13 mouse cellular contexts compared by ENCODE assay signal in the genomic region with DNA sequence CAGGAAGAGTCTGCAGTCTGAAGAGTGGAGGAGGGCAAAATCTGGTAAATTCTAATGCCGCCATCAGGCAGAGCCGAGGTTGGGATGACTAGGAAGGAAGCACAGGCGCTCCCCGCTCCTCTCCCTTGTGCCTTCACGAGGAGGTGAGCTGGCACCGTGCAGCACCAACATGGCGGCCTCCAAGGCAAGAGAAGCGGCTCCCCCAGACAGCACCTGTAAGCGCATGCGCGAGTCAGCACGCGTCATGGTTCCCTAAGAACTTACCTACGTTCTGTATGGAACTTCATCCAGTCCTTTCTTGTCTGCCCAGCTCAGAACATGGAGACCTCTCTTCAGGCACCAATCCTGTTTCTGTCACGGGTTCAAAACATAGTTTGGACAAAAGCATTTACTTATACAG.
"Had no signal": no experiment of that assay in that cellular context is flagged by ENCODE, and none has a peak within 500 bp of the region (broad histone marks: within the 10 kb centered on the region; RNA-seq: fewer than 3 reads in every experiment).

No protein-coding gene starts in this region.

- H3K36me3 ChIP-seq: limb, embryonic 10.5 days; liver, embryonic 15.5 days; neural tube, embryonic 12.5 days; stomach, embryonic 15.5 days had no signal

- H3K4me1 ChIP-seq: liver, embryonic 15.5 days; neural tube, embryonic 12.5 days had no signal

- H3K9ac ChIP-seq: liver, embryonic 15.5 days; neural tube, embryonic 12.5 days; stomach, embryonic 15.5 days had no signal

- H3K9me3 ChIP-seq: limb, embryonic 10.5 days; liver, embryonic 15.5 days; neural tube, embryonic 12.5 days; stomach, embryonic 15.5 days had no signal

- H3K27ac ChIP-seq: left cerebral cortex, adult 2 months; limb, embryonic 10.5 days; liver, embryonic 15.5 days; neural tube, embryonic 12.5 days; stomach, embryonic 15.5 days had no signal

- DNase-seq: kidney, adult 11 months; kidney, postnatal 14 days; lung, adult 2 months; lung, postnatal 36 days; midbrain, embryonic 14.5 days; spleen, adult 18-20 months; thymus, adult 18-20 months; thymus, postnatal 14 days had no signal

- H3K4me3 ChIP-seq: left cerebral cortex, adult 2 months; limb, embryonic 10.5 days; liver, embryonic 15.5 days; neural tube, embryonic 12.5 days; stomach, embryonic 15.5 days had no signal
